Mouse (Mus musculus) midbrain, embryonic 16.5 days (tissue): ENCODE data around the gene Trim12a. TPM values are rescaled to one million over a fixed set of nuclear protein-coding genes. Genes with fewer than 3 reads are reported as not detected.
"Not testable (repeated sequence)": the region's sequence is repeated elsewhere in the genome, so short reads cannot be mapped to it uniquely, and the experiment has no call there.

ENCODE experiments used
- ATAC-seq: fragments of 200-750 bp; cut with Nextera tagmentation; 2 replicates; pipeline ENCODE4 v1.8.0; 2017; ENCODE audit warnings: moderate TSS enrichment
- H3K27ac ChIP-seq: fragments of 300-500 bp; sonication (generic); 2 replicates; pipeline ENCODE4 v1.5.1; 2014; ENCODE audit warnings: mild to moderate bottlenecking, low read length, mixed read lengths
- H3K27me3 ChIP-seq: fragments of 300-500 bp; sonication (generic); 2 replicates; pipeline ENCODE4 v1.6.1; 2014; ENCODE audit warnings: low read depth, low read length, mixed read lengths; ENCODE audit not compliant: control insufficient read depth, insufficient read depth
- H3K36me3 ChIP-seq: fragments of 300-500 bp; sonication (generic); 2 replicates; pipeline ENCODE4 v1.6.1; 2014; ENCODE audit warnings: mild to moderate bottlenecking, low read length, moderate library complexity, mixed read lengths; ENCODE audit not compliant: control insufficient read depth, insufficient read depth
- H3K4me1 ChIP-seq: fragments of 300-500 bp; sonication (generic); 2 replicates; pipeline ENCODE4 v1.6.1; 2014; ENCODE audit warnings: mild to moderate bottlenecking, low read length, mixed read lengths; ENCODE audit not compliant: control insufficient read depth, insufficient read depth
- H3K4me2 ChIP-seq: fragments of 300-500 bp; sonication (generic); 2 replicates; pipeline ENCODE4 v1.6.1; 2014; ENCODE audit warnings: mild to moderate bottlenecking, low read length, mixed read lengths
- H3K4me3 ChIP-seq: fragments of 300-500 bp; sonication (generic); 2 replicates; pipeline ENCODE4 v1.5.1; 2014; ENCODE audit warnings: low read depth, mild to moderate bottlenecking, low read length, moderate library complexity, mixed read lengths
- H3K9ac ChIP-seq: fragments of 300-500 bp; sonication (generic); 2 replicates; pipeline ENCODE4 v1.6.1; 2014; ENCODE audit warnings: low read depth, low read length, mixed read lengths
- H3K9me3 ChIP-seq: fragments of 300-500 bp; sonication (generic); replicated peaks from 2 replicates; pipeline ENCODE4 v1.6.1; 2014; ENCODE audit warnings: mild to moderate bottlenecking, low read length, mixed read lengths; ENCODE audit not compliant: control insufficient read depth, poor library complexity, severe bottlenecking
- WGBS: fragments of 180-500 bp; shearing (Covaris S2); extraction: QIAGEN DNeasy Blood & Tissue Kit; methylation state at CpG from one replicate; pipeline ENCODE4 v1.1.7; 2014; 5-methylcytosine and 5-hydroxymethylcytosine counted together
- polyA plus RNA-seq: library from polyadenylated mRNA; unstranded; fragments of >200 nt; fragmentation: Nextera tagmentation; extraction: Ambion mirVana; gene quantifications from 2 replicates; pipeline ENCODE4 v1.2.1, GENCODE M21; 2015

Trim12a gene
- polyA plus RNA-seq, 1 experiment from 2014 or later = 1.7 TPM

DNA sequence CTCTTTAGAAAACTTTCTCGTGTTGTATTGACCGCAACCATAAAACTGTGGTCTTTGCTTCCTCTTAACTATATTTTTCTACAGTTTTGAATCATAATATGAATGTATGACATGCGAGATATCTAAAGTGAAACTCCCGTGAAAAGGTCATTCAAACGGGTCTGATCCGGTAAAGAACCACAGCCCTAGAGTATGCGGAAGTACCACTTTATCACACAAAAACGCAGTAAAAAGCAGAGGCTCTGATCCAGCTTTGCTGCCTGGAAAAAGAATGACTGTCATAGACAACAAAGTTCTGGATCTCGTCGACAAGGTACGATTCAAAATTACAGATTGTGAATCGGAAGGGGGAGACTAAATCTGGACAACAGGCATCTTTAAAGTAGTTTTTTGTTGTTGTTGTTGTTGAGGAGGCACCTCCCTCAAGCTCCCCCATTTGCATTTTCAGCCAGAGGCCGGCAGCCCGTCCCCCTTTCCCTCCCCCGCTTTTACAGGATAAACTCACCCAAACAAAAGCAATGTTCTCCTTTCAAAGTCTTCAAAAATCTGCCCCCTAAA lies 391 bp downstream of the Trim12a start:
- H3K4me3 ChIP-seq = peak overlapping the region; percentile 14; the same call in 1 of the 2 replicates
- WGBS = 12% methylated on average over 15 of the region's 15 CpGs

DNA sequence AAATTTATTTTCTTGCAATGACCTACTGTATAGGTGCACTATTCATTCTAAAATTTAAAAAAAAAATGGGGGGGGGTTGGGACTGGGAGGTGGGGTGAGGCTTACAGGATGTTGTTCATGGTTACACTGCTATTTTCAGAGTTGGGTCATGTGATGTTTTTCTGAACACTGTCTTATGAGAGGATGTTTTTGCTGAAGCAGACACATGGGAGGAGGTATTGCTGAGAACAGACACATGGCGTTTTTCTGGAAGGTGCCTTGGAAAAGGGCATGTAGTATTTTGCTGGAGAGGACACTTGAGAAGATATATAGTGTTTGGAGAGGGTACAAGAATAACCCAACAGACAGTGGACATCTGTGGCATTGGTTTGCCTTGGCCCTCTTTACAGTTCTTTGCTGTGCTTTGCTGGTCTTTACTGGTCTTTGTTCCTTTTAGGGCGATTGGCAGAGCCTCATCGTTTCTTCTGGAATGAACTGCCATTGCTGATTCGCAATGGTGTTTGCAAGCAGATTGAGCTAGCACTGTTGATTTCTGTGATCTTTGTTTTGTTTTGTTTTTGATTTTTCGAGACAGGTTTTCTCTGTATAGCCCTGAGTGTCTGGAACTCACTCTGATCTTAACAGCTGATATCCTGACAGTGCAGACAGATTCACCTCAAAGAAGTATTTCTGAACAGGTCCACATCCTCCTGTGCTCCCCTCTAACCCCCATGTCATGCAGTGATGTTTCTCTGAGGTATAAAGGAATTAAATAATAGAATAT lies 23.4 kb downstream of the Trim12a start:
- Histone ChIP-seq H3K9me3 (no peaks in the 10 kb centered on the region), H3K36me3 (no peaks in the 10 kb centered on the region), H3K27ac (no peak overlapping the region), H3K27me3 (no peaks in the 10 kb centered on the region), H3K4me2 (no peak overlapping the region), H3K4me1 (no peaks in the 10 kb centered on the region), H3K4me3 (no peak overlapping the region), H3K9ac (no peak overlapping the region)
- WGBS = 82% methylated on average over 5 of the region's 5 CpGs
- no peak for ATAC-seq

More for the DNA sequence above, 391 bp downstream of the Trim12a start:
- Histone ChIP-seq H3K4me1 (no peaks in the 10 kb centered on the region), H3K9me3 (no peaks in the 10 kb centered on the region), H3K36me3 (no peaks in the 10 kb centered on the region), H3K4me2 (peak overlapping the region; percentile 31; the same call in 1 of the 2 replicates), H3K9ac (no peak overlapping the region), H3K27ac (no peak overlapping the region), H3K27me3 (no peaks in the 10 kb centered on the region)
- no peak for ATAC-seq

DNA sequence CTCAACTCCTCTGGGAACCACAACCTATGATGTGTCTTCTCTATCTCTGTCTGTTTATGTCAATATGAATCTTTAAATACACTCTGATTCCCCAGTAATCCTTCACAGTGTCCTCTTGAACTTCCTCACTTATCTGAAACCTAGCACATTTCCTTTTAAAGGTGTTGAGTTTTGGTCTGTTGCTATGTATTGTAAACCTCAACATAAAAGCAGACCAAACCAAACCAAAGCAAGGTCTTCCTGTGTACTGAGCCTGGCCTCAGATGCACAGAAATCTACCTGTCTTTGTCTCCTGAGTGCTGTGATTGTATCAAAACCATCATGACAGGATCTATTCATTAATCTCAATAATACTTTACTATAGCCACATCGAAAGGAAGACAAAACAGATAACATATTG lies 24.6 kb downstream of the Trim12a start:
- Histone ChIP-seq H3K27me3 (no peaks in the 10 kb centered on the region), H3K9me3 (no peaks in the 10 kb centered on the region), H3K9ac (no peak overlapping the region), H3K36me3 (no peaks in the 10 kb centered on the region), H3K4me2 (no peak overlapping the region), H3K4me1 (no peaks in the 10 kb centered on the region), H3K4me3 (no peak overlapping the region), H3K27ac (no peak overlapping the region)
- ATAC-seq = no peak
- WGBS = 96% methylated on average over 1 of the region's 1 CpGs

DNA sequence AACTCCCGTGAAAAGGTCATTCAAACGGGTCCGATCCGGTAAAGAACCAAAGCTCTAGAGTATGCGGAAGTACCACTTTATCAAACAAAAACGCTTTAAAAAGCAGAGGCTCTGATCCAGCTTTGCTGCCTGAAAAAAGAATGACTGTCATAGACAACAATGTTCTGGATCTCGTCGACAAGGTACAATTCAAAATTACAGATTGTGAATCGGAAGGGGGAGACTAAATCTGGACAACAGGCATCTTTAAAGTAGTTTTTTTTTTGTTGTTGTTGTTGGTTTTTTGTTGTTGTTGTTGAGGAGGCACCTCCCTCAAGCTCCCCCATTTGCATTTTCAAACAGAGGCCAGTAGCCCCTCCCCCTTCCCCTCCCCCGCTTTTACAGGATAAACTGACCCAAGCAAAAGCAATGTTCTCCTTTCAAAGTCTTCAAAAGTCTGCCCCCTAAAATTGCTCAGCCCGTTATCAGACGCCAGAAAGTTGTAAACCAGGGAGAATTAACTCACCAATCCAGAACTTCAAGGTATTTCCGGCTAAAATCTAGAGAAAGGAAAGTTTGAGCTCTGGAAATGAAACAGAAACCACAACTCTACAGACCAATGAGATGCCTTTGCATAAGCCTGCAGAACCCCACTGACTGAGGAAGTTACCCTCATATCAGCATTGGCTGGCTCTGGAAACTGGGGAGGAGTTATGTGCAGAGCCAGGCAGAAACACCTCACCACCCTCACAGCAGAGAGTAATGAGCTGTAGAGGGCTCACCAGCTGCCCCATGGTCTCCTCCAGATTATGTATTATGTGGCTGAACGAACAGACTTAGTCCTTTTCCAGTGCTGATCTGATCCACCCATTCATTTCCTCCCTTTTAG lies 27.5 kb downstream of the Trim12a start, which contains the start of gene Trim5:
TSS of gene Trim5 (minus strand) at position 519 of the 868 bp plus-strand sequence.
- not testable (repeated sequence) for H3K4me2 ChIP-seq, H3K27me3 ChIP-seq, H3K4me3 ChIP-seq, H3K27ac ChIP-seq, H3K9me3 ChIP-seq, H3K36me3 ChIP-seq, H3K9ac ChIP-seq, H3K4me1 ChIP-seq, ATAC-seq
- 45% methylated on average over 14 of the region's 14 CpGs for WGBS

DNA sequence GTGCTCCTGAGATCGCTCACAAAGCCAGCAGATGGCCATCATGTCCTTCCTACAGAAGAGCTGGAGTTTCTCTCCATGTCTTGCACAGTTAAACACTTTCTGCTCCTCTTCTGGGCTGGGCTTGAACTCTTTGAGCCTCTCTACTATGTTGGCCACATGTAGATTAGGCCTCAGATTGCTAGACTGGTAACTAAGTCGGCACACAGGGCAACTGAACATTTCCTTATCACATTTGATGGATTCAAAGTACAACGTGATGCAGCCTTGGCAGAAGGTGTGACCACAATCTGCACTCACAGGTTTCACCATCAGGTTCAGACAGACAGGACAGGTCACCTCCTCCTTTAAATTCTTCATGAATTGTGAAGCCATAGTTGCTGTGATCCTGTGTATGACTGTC lies 35.9 kb downstream of the Trim12a start:
- not testable (repeated sequence) for ATAC-seq, H3K9ac ChIP-seq
- WGBS = 76% methylated on average over 3 of the region's 3 CpGs

DNA sequence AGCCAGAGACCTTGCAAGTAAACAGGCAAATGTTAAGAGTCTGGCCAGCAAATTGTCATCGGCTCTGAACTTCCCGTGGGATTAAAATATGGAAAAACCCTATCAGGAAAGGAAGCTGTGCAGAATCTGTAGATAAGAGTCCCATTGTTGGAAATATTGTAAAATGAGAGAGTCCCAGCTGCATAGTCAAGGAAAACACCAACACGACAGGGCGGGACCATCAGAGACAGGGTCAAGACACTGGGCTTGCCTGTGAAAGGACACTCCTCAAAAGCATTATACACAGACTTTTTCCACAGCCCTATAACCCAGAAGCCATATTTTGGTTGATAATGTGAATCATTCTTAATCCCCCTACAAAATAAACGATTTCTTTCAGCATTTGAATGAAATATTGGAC lies 49.9 kb downstream of the Trim12a start:
- 90% methylated on average over 2 of the region's 5 CpGs for WGBS
- H3K27me3 ChIP-seq, H3K4me1 ChIP-seq, H3K36me3 ChIP-seq, H3K27ac ChIP-seq, H3K4me3 ChIP-seq, H3K9me3 ChIP-seq, H3K9ac ChIP-seq, ATAC-seq, H3K4me2 ChIP-seq: not testable (repeated sequence)

More for the DNA sequence above, 35.9 kb downstream of the Trim12a start:
- H3K9me3 ChIP-seq, H3K4me1 ChIP-seq, H3K27ac ChIP-seq, H3K4me3 ChIP-seq, H3K27me3 ChIP-seq, H3K4me2 ChIP-seq, H3K36me3 ChIP-seq: not testable (repeated sequence)

DNA sequence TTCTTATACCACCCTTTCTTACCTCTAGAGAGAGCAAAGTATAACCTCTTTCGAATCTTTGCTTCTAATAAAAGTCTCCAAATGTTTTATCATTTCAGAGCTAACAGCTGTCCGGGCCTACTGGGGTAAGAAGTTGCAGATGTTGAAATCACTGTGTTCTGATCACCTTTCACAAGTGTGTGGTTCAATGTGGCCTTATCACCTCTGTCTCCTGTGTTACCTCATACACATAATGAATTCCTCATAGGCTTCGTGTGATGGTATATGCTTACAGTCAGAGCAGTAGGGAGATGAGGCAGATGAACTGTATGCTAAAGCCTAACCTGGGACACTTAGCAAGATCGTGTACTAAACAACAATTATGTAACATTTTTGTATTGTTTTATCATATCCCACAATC lies 54.9 kb downstream of the Trim12a start:
- 93% methylated on average over 4 of the region's 4 CpGs for WGBS
- not testable (repeated sequence) for ATAC-seq, H3K27ac ChIP-seq

More for the DNA sequence above, 54.9 kb downstream of the Trim12a start:
- H3K4me2 ChIP-seq, H3K9ac ChIP-seq, H3K9me3 ChIP-seq, H3K27me3 ChIP-seq, H3K4me3 ChIP-seq, H3K36me3 ChIP-seq, H3K4me1 ChIP-seq: not testable (repeated sequence)
